Mouse (Mus musculus): Measurements from ENCODE around the gene Arl4a. TPM values are rescaled to one million over a fixed set of nuclear protein-coding genes. Genes with fewer than 3 reads are reported as not detected.

The Arl4a gene
- polyA plus RNA-seq (2016; fragmentation: Nextera tagmentation; extraction: Ambion mirVana) = 64.5 and 70.5 TPM in 2 replicates

GRCm38 (mm10) chr12:40037876-40038463 lies at the start of gene Arl4a:
Arl4a (minus strand) TSS chr12:40038025.
- Histone ChIP-seq H3K36me3 (replicated peaks) (no peaks in the 10 kb centered on the region), H3K9ac (peak within 1 kb of the TSS; percentile 70), H3K27me3 (0 out of 2 replicates have a peak, but pooled peaks cover 3% of the 10 kb centered on the region), H3K4me3 (replicated peaks) (peak within 1 kb of the TSS; percentile 88), H3K9me3 (no peaks in the 10 kb centered on the region), H3K27ac (peak within 1 kb of the TSS; percentile 92), H3K4me2 (peak within 1 kb of the TSS; percentile 68), H3K4me1 (peaks cover 14% of the 10 kb centered on the region)
- WGBS = under 1% methylated on average over 66 of the region's 68 CpGs
- ATAC-seq (ENCODE audit: low FRiP score) = peak; percentile 91

GRCm38 (mm10) chr12:40085731-40086322 lies 48.0 kb upstream of the Arl4a start:
- Histone ChIP-seq H3K4me3 (replicated peaks) (no peak overlapping the region), H3K27me3 (no peaks in the 10 kb centered on the region), H3K4me2 (no peak overlapping the region), H3K9ac (no peak overlapping the region), H3K27ac (no peak overlapping the region), H3K4me1 (peaks cover 6% of the 10 kb centered on the region; the same call in 1 of the 2 replicates), H3K9me3 (no peaks in the 10 kb centered on the region), H3K36me3 (replicated peaks) (no peaks in the 10 kb centered on the region)
- no peak for ATAC-seq (ENCODE audit: low FRiP score)
- WGBS = 77% methylated on average over 5 of the region's 5 CpGs

- no peak overlapping the region for H3K9ac ChIP-seq
- no peak overlapping the region for H3K4me2 ChIP-seq
- no peaks in the 10 kb centered on the region for H3K9me3 ChIP-seq
- no peaks in the 10 kb centered on the region for H3K36me3 ChIP-seq (replicated peaks)
- H3K4me3 ChIP-seq (replicated peaks) = no peak overlapping the region
- whole genome bisulfite sequencing = 57% methylated on average over 5 of the region's 6 CpGs
- peaks cover 6% of the 10 kb centered on the region; the same call in 1 of the 2 replicates for H3K4me1 ChIP-seq
- no peak overlapping the region for H3K27ac ChIP-seq
- 0 out of 2 replicates have a peak, but pooled peaks have one; percentile 44 for ATAC-seq (ENCODE audit: low FRiP score)
- H3K27me3 ChIP-seq = no peaks in the 10 kb centered on the region
Observed at GRCm38 (mm10) chr12:40082453-40083238, 44.8 kb upstream of the Arl4a start.

- Histone ChIP-seq H3K9ac (no peak overlapping the region), H3K4me1 (peaks cover 6% of the 10 kb centered on the region; the same call in 1 of the 2 replicates), H3K9me3 (no peaks in the 10 kb centered on the region), H3K4me2 (no peak overlapping the region), H3K27ac (no peak overlapping the region), H3K36me3 (replicated peaks) (no peaks in the 10 kb centered on the region), H3K27me3 (no peaks in the 10 kb centered on the region), H3K4me3 (replicated peaks) (no peak overlapping the region)
- ATAC-seq (ENCODE audit: low FRiP score) = no peak
- 78% methylated on average over 5 of the region's 5 CpGs for WGBS
Observed at GRCm38 (mm10) chr12:40082048-40082447, 44.2 kb upstream of the Arl4a start.

- Histone ChIP-seq H3K27me3 (no peaks in the 10 kb centered on the region), H3K9ac (no peak overlapping the region), H3K27ac (no peak overlapping the region), H3K4me2 (no peak overlapping the region), H3K4me3 (replicated peaks) (no peak overlapping the region), H3K4me1 (no peaks in the 10 kb centered on the region), H3K9me3 (no peaks in the 10 kb centered on the region), H3K36me3 (replicated peaks) (no peaks in the 10 kb centered on the region)
- 76% methylated on average over 5 of the region's 5 CpGs for WGBS
- ATAC-seq (ENCODE audit: low FRiP score) = no peak
Observed at GRCm38 (mm10) chr12:40073660-40074059, 35.8 kb upstream of the Arl4a start.

- Histone ChIP-seq H3K4me1 (no peaks in the 10 kb centered on the region), H3K4me3 (replicated peaks) (no peak overlapping the region), H3K27me3 (no peaks in the 10 kb centered on the region), H3K4me2 (no peak overlapping the region), H3K9me3 (no peaks in the 10 kb centered on the region), H3K9ac (no peak overlapping the region), H3K36me3 (replicated peaks) (no peaks in the 10 kb centered on the region), H3K27ac (no peak overlapping the region)
- 79% methylated on average over 1 of the region's 1 CpGs for WGBS
- ATAC-seq (ENCODE audit: low FRiP score) = no peak
Observed at GRCm38 (mm10) chr12:40047024-40047423, 9.2 kb upstream of the Arl4a start.

- Histone ChIP-seq H3K4me1 (no peaks in the 10 kb centered on the region), H3K9ac (no peak overlapping the region), H3K4me3 (replicated peaks) (no peak overlapping the region), H3K27me3 (0 out of 2 replicates have a peak, but pooled peaks cover 3% of the 10 kb centered on the region), H3K9me3 (no peaks in the 10 kb centered on the region), H3K36me3 (replicated peaks) (no peaks in the 10 kb centered on the region), H3K27ac (no peak overlapping the region), H3K4me2 (no peak overlapping the region)
- ATAC-seq (ENCODE audit: low FRiP score) = no peak
- WGBS = 79% methylated on average over 8 of the region's 8 CpGs
Observed at GRCm38 (mm10) chr12:40043816-40044585, 6.2 kb upstream of the Arl4a start.

- H3K27me3 ChIP-seq = 0 out of 2 replicates have a peak, but pooled peaks cover 3% of the 10 kb centered on the region
- no peak for ATAC-seq (ENCODE audit: low FRiP score)
- H3K9ac ChIP-seq = no peak overlapping the region
- no peak overlapping the region for H3K4me2 ChIP-seq
- H3K9me3 ChIP-seq = no peaks in the 10 kb centered on the region
- no peak overlapping the region for H3K27ac ChIP-seq
- H3K36me3 ChIP-seq (replicated peaks) = no peaks in the 10 kb centered on the region
- H3K4me3 ChIP-seq (replicated peaks) = no peak overlapping the region
- H3K4me1 ChIP-seq = peaks cover 9% of the 10 kb centered on the region
Observed at GRCm38 (mm10) chr12:40040067-40040466, 2.2 kb upstream of the Arl4a start.

GRCm38 (mm10) chr12:40037226-40037813 lies 505 bp downstream of the Arl4a start:
- peak; percentile 98 for ATAC-seq (ENCODE audit: low FRiP score)
- WGBS = under 1% methylated on average over 58 of the region's 60 CpGs

GRCm38 (mm10) chr12:40036666-40037065 lies 1.2 kb downstream of the Arl4a start:
- H3K9ac ChIP-seq = peak overlapping the region; percentile 61
- H3K9me3 ChIP-seq = no peaks in the 10 kb centered on the region
- WGBS = 3% methylated on average over 11 of the region's 11 CpGs
- H3K4me2 ChIP-seq = peak overlapping the region; percentile 68
- H3K27ac ChIP-seq = peak overlapping the region; percentile 74; the same call in 1 of the 2 replicates
- no peak for ATAC-seq (ENCODE audit: low FRiP score)
- H3K36me3 ChIP-seq (replicated peaks) = 0 out of 2 replicates have a peak, but pooled peaks cover 5% of the 10 kb centered on the region
- peaks cover 14% of the 10 kb centered on the region for H3K4me1 ChIP-seq
- 0 out of 2 replicates have a peak, but pooled peaks cover 3% of the 10 kb centered on the region for H3K27me3 ChIP-seq
- H3K4me3 ChIP-seq (replicated peaks) = peak overlapping the region; percentile 88

More at GRCm38 (mm10) chr12:40037226-40037813, 505 bp downstream of the Arl4a start:
- 0 out of 2 replicates have a peak, but pooled peaks cover 5% of the 10 kb centered on the region for H3K36me3 ChIP-seq (replicated peaks)
- 0 out of 2 replicates have a peak, but pooled peaks cover 3% of the 10 kb centered on the region for H3K27me3 ChIP-seq
- H3K27ac ChIP-seq = peak overlapping the region; percentile 92
- H3K9ac ChIP-seq = peak overlapping the region; percentile 70
- peaks cover 14% of the 10 kb centered on the region for H3K4me1 ChIP-seq
- peak overlapping the region; percentile 68 for H3K4me2 ChIP-seq
- H3K9me3 ChIP-seq = no peaks in the 10 kb centered on the region
- peak overlapping the region; percentile 88 for H3K4me3 ChIP-seq (replicated peaks)

GRCm38 (mm10) chr12:40035506-40035905 lies 2.3 kb downstream of the Arl4a start:
- 0 out of 2 replicates have a peak, but pooled peaks cover 5% of the 10 kb centered on the region for H3K36me3 ChIP-seq (replicated peaks)
- H3K4me2 ChIP-seq = peak overlapping the region; percentile 68
- no peaks in the 10 kb centered on the region for H3K27me3 ChIP-seq
- H3K4me1 ChIP-seq = peaks cover 14% of the 10 kb centered on the region
- no peak overlapping the region for H3K9ac ChIP-seq
- H3K4me3 ChIP-seq (replicated peaks) = peak overlapping the region; percentile 88
- H3K27ac ChIP-seq = no peak overlapping the region
- peaks cover 4% of the 10 kb centered on the region; the same call in 1 of the 2 replicates for H3K9me3 ChIP-seq
- ATAC-seq (ENCODE audit: low FRiP score) = no peak
- WGBS = 78% methylated on average over 4 of the region's 4 CpGs

All from forebrain, embryonic 12.5 days (tissue).